Mouse (Mus musculus) limb, embryonic 14.5 days (tissue): ENCODE results near the gene Chrdl2. TPM values are rescaled to one million over a fixed set of nuclear protein-coding genes. Genes with fewer than 3 reads are reported as not detected.
A peak's percentile ranks its signal among the peaks of the same experiment; 100 is the strongest.

ENCODE experiments used
- ATAC-seq: fragments of 200-750 bp; cut with Nextera tagmentation; 2 replicates; pipeline ENCODE4 v1.8.0; 2017; ENCODE audit warnings: low read depth, moderate number of reproducible peaks, moderate TSS enrichment; ENCODE audit not compliant: low FRiP score
- DNase-seq: peaks from one replicate; pipeline ENCODE4 v3.0.0-alpha.2; 2015; ENCODE audit warnings: low spot score
- H3K27ac ChIP-seq: fragments of 300-500 bp; sonication (generic); replicated peaks from 2 replicates; pipeline ENCODE4 v1.5.1; 2014; ENCODE audit warnings: low read depth, mild to moderate bottlenecking, low read length, moderate library complexity, mixed read lengths
- H3K27me3 ChIP-seq: fragments of 300-500 bp; sonication (generic); 2 replicates; pipeline ENCODE4 v1.6.1; 2014; ENCODE audit warnings: low read length, mixed read lengths; ENCODE audit not compliant: control insufficient read depth, insufficient read depth
- H3K36me3 ChIP-seq: fragments of 300-500 bp; sonication (generic); 2 replicates; pipeline ENCODE4 v1.6.1; 2014; ENCODE audit warnings: mild to moderate bottlenecking, low read length, moderate library complexity, mixed read lengths; ENCODE audit not compliant: control insufficient read depth, insufficient read depth
- H3K4me1 ChIP-seq: fragments of 300-500 bp; sonication (generic); 2 replicates; pipeline ENCODE4 v1.6.1; 2014; ENCODE audit warnings: antibody characterized with exemption, low read length, mixed read lengths; ENCODE audit not compliant: control insufficient read depth, insufficient read depth
- H3K4me2 ChIP-seq: fragments of 300-500 bp; sonication (generic); replicated peaks from 2 replicates; pipeline ENCODE4 v1.6.1; 2014; ENCODE audit warnings: low read depth, mild to moderate bottlenecking, low read length, moderate library complexity; ENCODE audit not compliant: severe bottlenecking
- H3K4me3 ChIP-seq: fragments of 300-500 bp; sonication (generic); replicated peaks from 2 replicates; pipeline ENCODE4 v1.5.1; 2014; ENCODE audit warnings: low read length
- H3K9ac ChIP-seq: fragments of 300-500 bp; sonication (generic); 2 replicates; pipeline ENCODE4 v1.6.1; 2014; ENCODE audit warnings: mild to moderate bottlenecking, low read depth, low read length, moderate library complexity; ENCODE audit not compliant: severe bottlenecking
- H3K9me3 ChIP-seq: fragments of 300-500 bp; sonication (generic); 2 replicates; pipeline ENCODE4 v1.6.1; 2016; ENCODE audit warnings: low read length; ENCODE audit not compliant: control insufficient read depth
- POLR2A ChIP-seq: fragments of 200-500 bp; IDR thresholded peaks from 2 replicates; pipeline ENCODE4 v1.8.0; 2012; ENCODE audit warnings: inconsistent platforms, mild to moderate bottlenecking, moderate library complexity, borderline replicate concordance; ENCODE audit not compliant: insufficient read depth, insufficient read length; ENCODE audit errors: extremely low read depth
- WGBS: fragments of 180-500 bp; shearing (Covaris S2); extraction: QIAGEN DNeasy Blood & Tissue Kit; methylation state at CpG from one replicate; pipeline ENCODE4 v1.1.7; 2014; 5-methylcytosine and 5-hydroxymethylcytosine counted together
- polyA plus RNA-seq, 2 experiments: library from polyadenylated mRNA; depleted of rRNA in 1 of 2; stranded (reverse) in 1 of 2; unstranded in 1 of 2; fragments of >200 nt; fragmentation: Nextera tagmentation in 1 of 2; extraction: Ambion mirVana in 1 of 2; gene quantifications; 2 replicates each; pipeline versions ENCODE4 v1.2.1 to v1.2.3; 2012 to 2014

The Chrdl2 gene
- polyA plus RNA-seq, 2 experiments, result 2.1 to 4.0 TPM

GRCm38 (mm10) chr7:99974208-99974970 is 31.6 kb upstream of the Chrdl2 start:
- ATAC-seq, result no peak
- TF ChIP-seq POLR2A, result no peak
- Histone ChIP-seq H3K4me2 (no peak overlapping the region), H3K9ac (no peak overlapping the region), H3K27ac (no peak overlapping the region), H3K36me3 (no peaks in the 10 kb centered on the region), H3K9me3 (no peaks in the 10 kb centered on the region), H3K27me3 (no peaks in the 10 kb centered on the region), H3K4me1 (peaks cover 22% of the 10 kb centered on the region), H3K4me3 (no peak overlapping the region)
- 84% methylated on average over 10 of the region's 10 CpGs for WGBS
- no peak for DNase-seq

DNA sequence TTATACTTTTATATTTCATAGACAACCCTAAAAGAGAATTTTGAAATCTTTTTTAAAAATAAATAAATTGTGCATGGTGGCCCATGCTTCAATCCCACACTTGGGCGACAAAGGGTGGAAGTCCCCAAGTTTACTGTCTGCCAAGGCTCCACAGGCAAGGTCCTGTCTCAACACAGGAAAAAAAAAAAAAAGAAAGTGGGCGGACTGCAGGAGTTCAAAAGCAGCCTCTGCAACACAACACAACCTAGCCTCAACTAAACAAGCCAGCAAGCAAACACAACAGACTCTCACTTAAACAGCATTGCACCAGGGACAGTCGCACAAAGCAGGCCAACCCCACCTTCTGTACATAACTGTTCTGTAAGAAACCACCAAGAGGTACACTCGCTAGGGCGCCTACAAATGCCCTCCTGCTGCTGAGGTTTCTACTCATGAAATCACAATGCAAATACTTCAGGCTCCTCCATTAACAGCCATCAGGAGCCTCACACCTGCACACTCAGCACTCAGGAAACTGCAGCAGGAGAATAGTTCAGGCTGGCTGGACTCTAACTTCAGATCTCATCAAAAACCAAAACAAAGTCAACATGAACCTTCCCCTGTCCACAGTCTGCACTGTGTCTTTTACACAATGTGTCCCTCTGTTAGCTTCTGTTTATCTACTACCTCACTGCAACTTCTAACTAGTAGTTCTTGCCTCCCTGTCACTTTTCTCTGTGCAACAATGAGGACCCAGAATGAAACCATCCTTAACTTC is 30.0 kb upstream of the Chrdl2 start:
- Histone ChIP-seq H3K4me3 (no peak overlapping the region), H3K9ac (no peak overlapping the region), H3K9me3 (no peaks in the 10 kb centered on the region), H3K27ac (no peak overlapping the region), H3K27me3 (no peaks in the 10 kb centered on the region), H3K4me1 (peaks cover 22% of the 10 kb centered on the region), H3K36me3 (no peaks in the 10 kb centered on the region), H3K4me2 (no peak overlapping the region)
- no peak for TF ChIP-seq POLR2A
- 80% methylated on average over 5 of the region's 5 CpGs for WGBS
- ATAC-seq (no peak), DNase-seq (no peak)

GRCm38 (mm10) chr7:99978041-99978440 is 27.9 kb upstream of the Chrdl2 start:
- Histone ChIP-seq H3K4me3 (no peak overlapping the region), H3K4me2 (no peak overlapping the region), H3K9me3 (no peaks in the 10 kb centered on the region), H3K36me3 (no peaks in the 10 kb centered on the region), H3K9ac (no peak overlapping the region), H3K27me3 (no peaks in the 10 kb centered on the region), H3K27ac (no peak overlapping the region), H3K4me1 (peaks cover 12% of the 10 kb centered on the region)
- 75% methylated on average over 2 of the region's 2 CpGs for WGBS
- DNase-seq, result no peak
- no peak for TF ChIP-seq POLR2A
- ATAC-seq, result no peak

GRCm38 (mm10) chr7:99979081-99979480 is 26.9 kb upstream of the Chrdl2 start:
- DNase-seq (no peak), ATAC-seq (no peak)
- Histone ChIP-seq H3K36me3 (no peaks in the 10 kb centered on the region), H3K4me2 (peak overlapping the region; percentile 68), H3K4me1 (peaks cover 12% of the 10 kb centered on the region), H3K27me3 (no peaks in the 10 kb centered on the region), H3K4me3 (peak overlapping the region; percentile 95), H3K27ac (peak overlapping the region; percentile 98), H3K9me3 (no peaks in the 10 kb centered on the region), H3K9ac (peak overlapping the region; percentile 97)
- 3% methylated on average over 6 of the region's 6 CpGs for WGBS
- TF ChIP-seq POLR2A, result no peak

- no peaks in the 10 kb centered on the region for H3K27me3 ChIP-seq
- ATAC-seq (peak; percentile 51), DNase-seq (peak; percentile 17)
- peaks cover 9% of the 10 kb centered on the region for H3K4me1 ChIP-seq
- no peaks in the 10 kb centered on the region for H3K36me3 ChIP-seq
- no peaks in the 10 kb centered on the region for H3K9me3 ChIP-seq
- H3K27ac ChIP-seq, result peak overlapping the region; percentile 98
- 3% methylated on average over 43 of the region's 51 CpGs for WGBS
- 0 out of 2 replicates have a peak, but pooled peaks have one; percentile 23 for TF ChIP-seq POLR2A
- H3K4me3 ChIP-seq, result peak overlapping the region; percentile 95
- peak overlapping the region; percentile 97 for H3K9ac ChIP-seq
- H3K4me2 ChIP-seq, result peak overlapping the region; percentile 68
These were observed 26.3 kb upstream of the Chrdl2 start for GRCm38 (mm10) chr7:99979546-99980131.
